Mouse (Mus musculus) embryo, embryonic 9.5 days (tissue): ENCODE measurements at regions not wholly inside any gene's neighbourhood (a gene's known extent, or its start where the extent isn't known, plus 50 kb on each side); places are given as distances from the start of the nearest gene placed in this dataset.

Experiments
- DNase-seq: peaks from one replicate; pipeline ENCODE4 v3.0.0-alpha.2; 2017; ENCODE audit errors: extremely low spot score

- DNase-seq, result no peak
Observed at GRCm38 (mm10) chr12:70763542-70763941, 61.8 kb upstream of the Frmd6 start.

GRCm38 (mm10) chr12:70766319-70766718 is 59.0 kb upstream of the Frmd6 start:
- DNase-seq, result no peak

- no peak for DNase-seq
Observed at GRCm38 (mm10) chr12:70767959-70768358, 57.4 kb upstream of the Frmd6 start.

- no peak for DNase-seq
Observed at GRCm38 (mm10) chr12:70768745-70769144, 56.6 kb upstream of the Frmd6 start.

GRCm38 (mm10) chr12:70769538-70770176 is 55.7 kb upstream of the Frmd6 start:
- DNase-seq, result no peak

- DNase-seq, result no peak
Observed at GRCm38 (mm10) chr12:70774006-70774405, 51.3 kb upstream of the Frmd6 start.

- DNase-seq, result no peak
Observed at GRCm38 (mm10) chr12:70774816-70775591, 50.3 kb upstream of the Frmd6 start.
